In genomic region chr6:5403095-5403815, GRCm38 (mm10) we compare ENCODE assay signal across 7 mouse cellular contexts. TPM values are rescaled to one million over a fixed set of nuclear protein-coding genes. Genes with fewer than 3 reads are reported as not detected.
DNase-seq lines count a peak whose midpoint lies in the region; ATAC-seq and TF ChIP-seq lines count a peak whose summit lies in the region.

No protein-coding gene starts in this region.

- ATAC-seq in lung, embryonic 14.5 days (ENCODE audit: insufficient read depth): 0 out of 2 replicates have a peak, but pooled peaks have one; percentile 31
- peak; percentile 61; the same call in 1 of the 2 replicates for ATAC-seq in intestine, embryonic 15.5 days
- ATAC-seq in neural tube, embryonic 14.5 days (ENCODE audit: low read depth): peak; percentile 78
- no peak for ATAC-seq in granulocyte monocyte progenitor cell, adult 5-6 weeks (replicated peaks; ENCODE audit: poor library complexity, severe bottlenecking)

- no peak for TF ChIP-seq POLR2A in embryonic fibroblast, embryonic 13.5 days (IDR thresholded peaks at IDR 0.05; ENCODE audit: low read depth, low read length)

- H3K4me1 ChIP-seq in lung, embryonic 14.5 days (ENCODE audit: insufficient read depth): no peaks in the 10 kb centered on the region
- H3K4me1 ChIP-seq in embryonic fibroblast, embryonic 13.5 days (ENCODE audit: control insufficient read depth, insufficient read depth, low read length): no peaks in the 10 kb centered on the region
- H3K4me1 ChIP-seq in intestine, embryonic 15.5 days (replicated peaks): no peaks in the 10 kb centered on the region
- H3K4me1 ChIP-seq in neural tube, embryonic 14.5 days (ENCODE audit: control insufficient read depth, insufficient read depth, low read length): peaks cover 15% of the 10 kb centered on the region

- H3K4me3 ChIP-seq in lung, embryonic 14.5 days (ENCODE audit: low read depth, low read length): no peak overlapping the region
- no peak overlapping the region for H3K4me3 ChIP-seq in embryonic fibroblast, embryonic 13.5 days (ENCODE audit: insufficient read depth, low read length)
- H3K4me3 ChIP-seq in intestine, embryonic 15.5 days (replicated peaks): no peak overlapping the region
- peak overlapping the region; percentile 9 for H3K4me3 ChIP-seq in neural tube, embryonic 14.5 days (ENCODE audit: low read depth, low read length)

- no peaks in the 10 kb centered on the region for H3K36me3 ChIP-seq in lung, embryonic 14.5 days (ENCODE audit: insufficient read depth)
- no peaks in the 10 kb centered on the region for H3K36me3 ChIP-seq in intestine, embryonic 15.5 days
- H3K36me3 ChIP-seq in neural tube, embryonic 14.5 days (ENCODE audit: control insufficient read depth, insufficient read depth, low read length): no peaks in the 10 kb centered on the region

- TF ChIP-seq CTCF in lung, embryonic 14.5 days (IDR thresholded peaks at IDR 0.05; ENCODE audit: low read depth): peak; percentile 52
- TF ChIP-seq CTCF in embryonic fibroblast, embryonic 13.5 days (IDR thresholded peaks at IDR 0.05; ENCODE audit: borderline replicate concordance, insufficient read depth, low read length): peak; percentile 57; the same call in 1 of the 2 replicates

- no peak for DNase-seq in lung, embryonic 14.5 days
- no peak for DNase-seq in lung, adult 18-20 months
- DNase-seq in adrenal gland, adult 2 months: no peak

- no peaks in the 10 kb centered on the region for H3K27me3 ChIP-seq in lung, embryonic 14.5 days (ENCODE audit: insufficient read depth, low read length)
- no peaks in the 10 kb centered on the region for H3K27me3 ChIP-seq in intestine, embryonic 15.5 days (replicated peaks)
- H3K27me3 ChIP-seq in neural tube, embryonic 14.5 days (ENCODE audit: control insufficient read depth, insufficient read depth, low read length): no peaks in the 10 kb centered on the region

- H3K9ac ChIP-seq in lung, embryonic 14.5 days: no peak overlapping the region
- H3K9ac ChIP-seq in intestine, embryonic 15.5 days: no peak overlapping the region
- H3K9ac ChIP-seq in neural tube, embryonic 14.5 days (replicated peaks; ENCODE audit: low read depth, low read length): no peak overlapping the region; the same call in 1 of the 2 replicates

- H3K4me2 ChIP-seq in lung, embryonic 14.5 days: no peak overlapping the region
- H3K4me2 ChIP-seq in intestine, embryonic 15.5 days (replicated peaks): 0 out of 2 replicates have a peak overlapping the region, but pooled peaks have one; percentile 17
- H3K4me2 ChIP-seq in neural tube, embryonic 14.5 days (ENCODE audit: low read depth, low read length): peak overlapping the region; percentile 50

- H3K9me3 ChIP-seq in lung, embryonic 14.5 days (ENCODE audit: low read depth, low read length): no peaks in the 10 kb centered on the region
- no peaks in the 10 kb centered on the region for H3K9me3 ChIP-seq in intestine, embryonic 15.5 days
- H3K9me3 ChIP-seq in neural tube, embryonic 14.5 days (ENCODE audit: control insufficient read depth, low read length): no peaks in the 10 kb centered on the region

- no peak overlapping the region for H3K27ac ChIP-seq in lung, embryonic 14.5 days (ENCODE audit: low read depth)
- no peak overlapping the region for H3K27ac ChIP-seq in embryonic fibroblast, embryonic 13.5 days (ENCODE audit: insufficient read depth, low read length)
- H3K27ac ChIP-seq in intestine, embryonic 15.5 days: no peak overlapping the region
- peak overlapping the region; percentile 76 for H3K27ac ChIP-seq in neural tube, embryonic 14.5 days (ENCODE audit: low read depth, low read length)

- 30% methylated on average over 18 of the region's 18 CpGs for WGBS in lung, embryonic 14.5 days
- 40% methylated on average over 18 of the region's 18 CpGs for WGBS in intestine, embryonic 15.5 days
- 12% methylated on average over 18 of the region's 18 CpGs for WGBS in neural tube, embryonic 14.5 days

RNA-seq across cellular contexts. Expression of gene Asb4, which starts 20.1 kb away (rescaled TPM):
- 8.6 and 10.8 TPM in 2 replicates for polyA plus RNA-seq in lung, embryonic 14.5 days (2014; fragmentation: Nextera tagmentation; extraction: Ambion mirVana)
- polyA plus RNA-seq in embryonic fibroblast, embryonic 13.5 days (2011; ENCODE audit: insufficient read length, low read depth, missing spikeins): 3.8 and 4.4 TPM in 2 replicates
- 15.6 and 18.8 TPM in 2 replicates for polyA plus RNA-seq in intestine, embryonic 15.5 days (2015; fragmentation: Nextera tagmentation; extraction: Ambion mirVana)
- polyA plus RNA-seq in neural tube, embryonic 14.5 days (2014; fragmentation: Nextera tagmentation; extraction: Ambion mirVana): 6.7 and 10.3 TPM in 2 replicates
- total RNA-seq in adrenal gland, adult 2 months (2021): 1 to 10 TPM; 1.6 to 2.4 TPM
- 0.68 and 1.8 TPM in 2 replicates for polyA plus RNA-seq in adrenal gland, adult 2 months (2012; rRNA removed)
- total RNA-seq in granulocyte monocyte progenitor cell, adult 5-6 weeks (2014; fragmentation: Nextera tagmentation): not detected in 2 replicates
- not detected in 2 replicates for total RNA-seq in granulocyte monocyte progenitor cell, adult 5-6 weeks (2017)
